Mouse (Mus musculus): ENCODE results near the gene Fgf16. TPM values are rescaled to one million over a fixed set of nuclear protein-coding genes. Genes with fewer than 3 reads are reported as not detected.

Gene Fgf16
- polyA plus RNA-seq, 1 experiment = not detected

- no peaks in the 10 kb centered on the region for H3K36me3 ChIP-seq (ENCODE audit: control insufficient read depth, insufficient read depth)
- H3K4me3 ChIP-seq = no peak overlapping the region
- no peaks in the 10 kb centered on the region for H3K79me2 ChIP-seq (ENCODE audit: control insufficient read depth, insufficient read depth)
- TF ChIP-seq POLR2A (IDR thresholded peaks at IDR 0.05; ENCODE audit: insufficient read length, low read depth) = no peak
- no peak overlapping the region for H3K4me2 ChIP-seq (ENCODE audit: low read depth)
- H3K27me3 ChIP-seq (ENCODE audit: control insufficient read depth, insufficient read depth, insufficient read length) = peaks cover 12% of the 10 kb centered on the region
- no peak overlapping the region for H3ac ChIP-seq (ENCODE audit: control insufficient read depth, insufficient read length)
Observed at GRCm38 (mm10) chrX:105765005-105765706, 1.1 kb downstream of the Fgf16 start.

DNA sequence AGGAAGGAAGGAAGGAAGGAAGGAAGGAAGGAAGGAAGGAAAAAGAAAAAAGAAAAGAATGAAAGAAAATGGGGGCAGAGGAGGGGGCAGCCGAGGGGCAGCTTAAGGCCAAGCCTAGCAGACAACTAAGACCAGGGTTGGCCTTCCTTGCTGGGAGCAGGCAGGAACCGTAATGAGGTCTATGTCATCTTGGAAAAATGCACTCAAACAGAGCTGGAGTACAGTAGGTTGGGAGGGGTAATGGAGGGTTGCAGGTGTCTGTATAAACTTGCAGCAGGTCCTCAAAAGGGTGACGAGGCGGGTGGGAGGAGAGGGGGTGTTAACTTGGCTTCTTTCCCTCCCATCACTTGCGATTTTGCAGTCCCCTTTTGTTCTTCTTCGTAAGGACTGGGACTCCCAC, 1.9 kb downstream of the Fgf16 start:
- Histone ChIP-seq H3K79me2 (ENCODE audit: control insufficient read depth, insufficient read depth) (no peaks in the 10 kb centered on the region), H3ac (ENCODE audit: control insufficient read depth, insufficient read length) (no peak overlapping the region), H3K4me2 (ENCODE audit: low read depth) (no peak overlapping the region), H3K27me3 (ENCODE audit: control insufficient read depth, insufficient read depth, insufficient read length) (peaks cover 12% of the 10 kb centered on the region), H3K36me3 (ENCODE audit: control insufficient read depth, insufficient read depth) (no peaks in the 10 kb centered on the region), H3K4me3 (no peak overlapping the region)
- no peak for TF ChIP-seq POLR2A (IDR thresholded peaks at IDR 0.05; ENCODE audit: insufficient read length, low read depth)

GRCm38 (mm10) chrX:105767177-105767764, 3.2 kb downstream of the Fgf16 start:
- Histone ChIP-seq H3K4me2 (ENCODE audit: low read depth) (peak overlapping the region; percentile 56), H3K4me3 (no peak overlapping the region), H3K36me3 (ENCODE audit: control insufficient read depth, insufficient read depth) (no peaks in the 10 kb centered on the region), H3K27me3 (ENCODE audit: control insufficient read depth, insufficient read depth, insufficient read length) (peaks cover 12% of the 10 kb centered on the region), H3K79me2 (ENCODE audit: control insufficient read depth, insufficient read depth) (no peaks in the 10 kb centered on the region), H3ac (ENCODE audit: control insufficient read depth, insufficient read length) (no peak overlapping the region)
- TF ChIP-seq TCF12 (IDR thresholded peaks at IDR 0.05; ENCODE audit: insufficient read depth, poor library complexity, severe bottlenecking) = no peak
- TF ChIP-seq USF1 (IDR thresholded peaks at IDR 0.05; ENCODE audit: low read depth) = no peak
- peak in 2 of 3 experiments; percentile 37 to 57 for TF ChIP-seq MYOG (IDR thresholded peaks at IDR 0.05; ENCODE audit: control insufficient read depth in 1 of 3, insufficient read depth in 1 of 3, insufficient read length in 2 of 3, low read depth in 2 of 3)
- no peak for TF ChIP-seq CEBPB (IDR thresholded peaks at IDR 0.05; ENCODE audit: insufficient read depth, poor library complexity, severe bottlenecking)
- TF ChIP-seq MYOD1 (IDR thresholded peaks at IDR 0.05; ENCODE audit: control insufficient read depth in 1 of 3, insufficient read length in 2 of 3, low read depth in 2 of 3) = peak in 2 of 3 experiments; percentile 72 to 81
- TF ChIP-seq SRF (IDR thresholded peaks at IDR 0.05; ENCODE audit: control insufficient read depth, insufficient read length, low read depth) = no peak

- peaks cover 12% of the 10 kb centered on the region for H3K27me3 ChIP-seq (ENCODE audit: control insufficient read depth, insufficient read depth, insufficient read length)
- H3K79me2 ChIP-seq (ENCODE audit: control insufficient read depth, insufficient read depth) = no peaks in the 10 kb centered on the region
- H3K4me2 ChIP-seq (ENCODE audit: low read depth) = peak overlapping the region; percentile 56
- no peaks in the 10 kb centered on the region for H3K36me3 ChIP-seq (ENCODE audit: control insufficient read depth, insufficient read depth)
- H3K4me3 ChIP-seq = no peak overlapping the region
- no peak overlapping the region for H3ac ChIP-seq (ENCODE audit: control insufficient read depth, insufficient read length)
- TF ChIP-seq MYOD1 (IDR thresholded peaks at IDR 0.05; ENCODE audit: control insufficient read depth in 1 of 3, insufficient read length in 2 of 3, low read depth in 2 of 3) (peak in 2 of 3 experiments; percentile 52 to 54), TCF3 (IDR thresholded peaks at IDR 0.05; ENCODE audit: insufficient read length, low read depth) (no peak)
Observed at GRCm38 (mm10) chrX:105767932-105768331, 3.9 kb downstream of the Fgf16 start.

GRCm38 (mm10) chrX:105773281-105773680, 9.2 kb downstream of the Fgf16 start:
- no peak for TF ChIP-seq REST (IDR thresholded peaks at IDR 0.05; ENCODE audit: insufficient read depth, insufficient read length)
- TF ChIP-seq E2F4 (IDR thresholded peaks at IDR 0.05; ENCODE audit: insufficient read depth) = no peak
- Histone ChIP-seq H3K27me3 (ENCODE audit: control insufficient read depth, insufficient read depth, insufficient read length) (no peaks in the 10 kb centered on the region), H3K79me2 (ENCODE audit: control insufficient read depth, insufficient read depth) (no peaks in the 10 kb centered on the region), H3K4me3 (no peak overlapping the region), H3K4me2 (ENCODE audit: low read depth) (no peak overlapping the region), H3ac (ENCODE audit: control insufficient read depth, insufficient read length) (no peak overlapping the region), H3K36me3 (ENCODE audit: control insufficient read depth, insufficient read depth) (no peaks in the 10 kb centered on the region)

GRCm38 (mm10) chrX:105794806-105795403, 30.8 kb downstream of the Fgf16 start:
- Histone ChIP-seq H3K79me2 (ENCODE audit: control insufficient read depth, insufficient read depth) (no peaks in the 10 kb centered on the region), H3K4me2 (ENCODE audit: low read depth) (no peak overlapping the region), H3K27me3 (ENCODE audit: control insufficient read depth, insufficient read depth, insufficient read length) (no peaks in the 10 kb centered on the region), H3ac (ENCODE audit: control insufficient read depth, insufficient read length) (no peak overlapping the region), H3K4me3 (no peak overlapping the region), H3K36me3 (ENCODE audit: control insufficient read depth, insufficient read depth) (peaks cover 3% of the 10 kb centered on the region)
- TF ChIP-seq CEBPB (IDR thresholded peaks at IDR 0.05; ENCODE audit: insufficient read depth, poor library complexity, severe bottlenecking) (no peak), REST (IDR thresholded peaks at IDR 0.05; ENCODE audit: insufficient read depth, insufficient read length) (no peak), E2F4 (IDR thresholded peaks at IDR 0.05; ENCODE audit: insufficient read depth) (no peak), MAX (IDR thresholded peaks at IDR 0.05; ENCODE audit: low read depth) (no peak), SRF (IDR thresholded peaks at IDR 0.05; ENCODE audit: control insufficient read depth, insufficient read length, low read depth) (no peak), USF1 (IDR thresholded peaks at IDR 0.05; ENCODE audit: low read depth) (no peak), POLR2AphosphoS2 (IDR thresholded peaks at IDR 0.05; ENCODE audit: insufficient read length, low read depth) (no peak), POLR2A (IDR thresholded peaks at IDR 0.05; ENCODE audit: insufficient read length, low read depth) (no peak), MYOD1 (IDR thresholded peaks at IDR 0.05; ENCODE audit: control insufficient read depth in 1 of 3, insufficient read length in 2 of 3, low read depth in 2 of 3) (no peak), TCF12 (IDR thresholded peaks at IDR 0.05; ENCODE audit: insufficient read depth, poor library complexity, severe bottlenecking) (no peak), TCF3 (IDR thresholded peaks at IDR 0.05; ENCODE audit: insufficient read length, low read depth) (no peak), MYOG (IDR thresholded peaks at IDR 0.05; ENCODE audit: control insufficient read depth in 1 of 3, insufficient read depth in 1 of 3, insufficient read length in 2 of 3, low read depth in 2 of 3) (no peak)
